Mouse (Mus musculus) neutrophil, adult 5-6 weeks (primary cell): Measurements from ENCODE around the gene Fig4. TPM values are rescaled to one million over a fixed set of nuclear protein-coding genes. Genes with fewer than 3 reads are reported as not detected.

Source experiments
- ATAC-seq: fragments of 151-379, 151-347 bp; 2 replicates; pipeline ENCODE4 v1.8.0; 2017; ENCODE audit warnings: mild to moderate bottlenecking, moderate TSS enrichment; ENCODE audit not compliant: insufficient number of reproducible peaks, poor library complexity, low FRiP score, severe bottlenecking; ENCODE audit errors: extremely low read depth
- total RNA-seq: library from RNA; stranded (forward); fragments of 200-1000 nt; gene quantifications from 2 replicates; pipeline ENCODE4 v1.2.3, GENCODE M21; 2017

Gene Fig4
- total RNA-seq, 1 experiment from 2014 or later: 36.2 TPM

DNA sequence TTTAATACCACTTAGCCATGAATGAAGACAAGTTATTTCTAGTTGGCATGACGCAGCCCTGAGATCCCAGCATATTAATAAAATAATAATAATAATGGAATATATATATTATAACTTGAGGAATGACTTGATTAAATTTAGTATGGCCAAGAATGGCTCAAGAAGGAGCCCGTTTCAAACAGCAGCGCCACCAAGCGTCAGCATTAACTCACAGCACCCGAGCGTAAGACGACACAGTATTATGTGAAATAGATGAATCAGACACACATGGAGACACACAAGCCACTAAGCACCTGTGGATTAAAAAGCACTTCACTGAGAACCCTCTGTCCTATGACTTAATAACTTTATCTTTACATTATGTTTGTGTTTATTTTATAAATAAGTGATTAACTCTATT, 31.2 kb downstream of the Fig4 start:
- no peak for ATAC-seq

DNA sequence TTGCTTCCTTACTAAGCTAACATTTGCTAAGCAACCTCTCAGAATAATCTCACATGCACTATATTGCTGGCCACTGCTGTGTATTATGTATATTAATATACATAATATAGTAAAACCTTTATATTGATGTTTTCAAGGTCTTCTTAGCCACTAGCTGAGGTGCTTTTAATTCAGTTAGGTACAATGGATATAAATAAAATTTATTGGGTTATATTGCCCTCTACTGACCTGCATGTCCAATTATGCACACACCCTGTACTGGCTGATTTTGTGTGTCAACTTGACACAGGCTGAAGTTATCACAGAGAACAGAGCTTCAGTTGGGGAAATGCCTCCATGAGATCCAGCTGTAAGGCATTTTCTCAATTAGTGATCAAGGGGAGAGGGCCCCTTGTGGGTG, 41.2 kb downstream of the Fig4 start:
- ATAC-seq: no peak

DNA sequence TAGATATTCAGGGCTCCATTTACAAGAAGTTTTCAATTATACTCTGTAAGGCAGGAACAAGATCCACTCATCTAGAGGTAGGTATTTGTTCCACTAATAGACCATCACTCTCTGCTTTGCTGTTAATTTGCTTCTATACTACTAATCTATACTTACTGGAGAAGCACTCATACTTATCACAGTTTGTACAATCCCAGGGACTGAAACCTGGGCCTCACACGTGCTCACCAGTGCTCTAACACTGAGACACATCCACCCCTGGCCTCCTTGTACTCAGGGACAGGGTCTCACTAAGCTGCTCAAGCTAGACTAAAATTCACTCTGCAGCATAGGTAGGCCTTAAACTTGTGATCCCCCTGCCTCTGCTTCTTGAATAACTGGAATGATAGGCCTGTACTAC, 41.8 kb downstream of the Fig4 start:
- ATAC-seq: no peak

DNA sequence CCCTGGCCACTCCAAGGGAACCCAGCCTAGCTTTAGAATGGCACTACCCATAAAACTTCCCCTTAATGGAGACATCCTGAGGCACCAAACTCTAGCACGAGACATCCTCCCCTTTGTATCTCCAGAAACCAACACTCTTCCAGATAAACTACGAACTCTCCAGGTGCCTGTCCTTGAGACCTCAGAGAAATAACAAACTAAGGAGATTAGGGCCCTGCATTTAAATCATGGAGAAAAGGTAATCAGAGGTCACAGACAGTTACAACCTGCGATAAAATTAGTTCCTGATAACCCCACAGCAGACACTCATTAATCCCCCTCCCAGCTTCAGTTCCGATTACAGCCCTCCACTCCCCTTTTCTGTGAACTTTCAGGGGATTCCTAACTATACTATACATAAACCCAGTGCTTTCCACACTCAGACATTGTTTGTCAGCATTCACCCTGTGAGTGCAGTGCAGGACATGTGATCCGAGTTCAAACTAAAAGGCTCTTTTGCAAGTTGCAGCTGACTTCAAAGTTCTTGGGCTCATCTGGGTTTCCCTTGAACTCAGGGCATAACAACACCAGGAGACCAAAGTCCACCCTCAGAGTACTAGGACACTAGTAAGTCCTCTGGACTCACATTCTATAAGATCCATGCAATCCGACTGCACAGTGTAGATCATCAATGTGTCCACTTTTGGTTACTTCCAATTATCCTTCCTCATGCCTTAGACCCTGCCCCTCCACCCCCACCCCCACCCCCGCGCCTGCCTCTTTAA, 42.6 kb downstream of the Fig4 start:
- no peak for ATAC-seq

DNA sequence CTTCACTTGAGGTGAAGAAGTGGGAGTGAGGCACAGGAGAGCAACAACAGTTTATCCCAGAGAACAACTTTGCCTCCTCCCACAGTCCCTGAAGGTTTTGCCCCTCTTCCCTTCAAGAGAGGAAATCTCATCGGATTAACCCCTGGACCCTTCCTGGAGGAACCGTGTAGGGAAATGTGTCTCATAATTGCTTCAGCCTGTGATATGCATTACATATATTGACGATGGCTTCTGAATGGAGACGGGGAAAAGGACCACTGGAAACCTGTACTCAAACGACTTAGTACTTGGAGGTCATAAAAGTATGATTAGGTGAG, 52.4 kb downstream of the Fig4 start:
- ATAC-seq: no peak

GRCm38 (mm10) chr10:41250045-41250748, 52.9 kb downstream of the Fig4 start:
- no peak for ATAC-seq

GRCm38 (mm10) chr10:41249006-41249659, 53.9 kb downstream of the Fig4 start:
- no peak for ATAC-seq

GRCm38 (mm10) chr10:41247800-41248473, 55.1 kb downstream of the Fig4 start:
- ATAC-seq: no peak

DNA sequence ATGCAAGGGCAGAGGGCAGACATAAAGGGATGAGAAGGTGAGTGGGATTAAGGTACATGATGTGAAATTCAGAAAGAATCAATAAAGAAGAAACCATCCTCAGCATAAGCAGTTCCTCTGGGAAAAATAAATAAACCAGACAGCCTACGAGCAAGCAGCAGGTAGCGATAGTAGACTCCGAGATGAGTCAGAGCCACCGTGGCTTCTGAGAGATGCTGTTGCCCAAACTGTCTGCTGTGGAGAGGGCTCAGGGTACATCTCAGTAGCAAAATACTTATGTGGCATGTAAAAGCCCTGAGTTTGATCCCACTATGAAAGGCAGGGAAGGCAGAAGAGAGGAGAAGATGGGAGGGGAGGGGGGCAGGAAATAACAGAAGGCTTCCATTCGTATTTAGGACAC, 56.9 kb downstream of the Fig4 start:
- no peak for ATAC-seq

DNA sequence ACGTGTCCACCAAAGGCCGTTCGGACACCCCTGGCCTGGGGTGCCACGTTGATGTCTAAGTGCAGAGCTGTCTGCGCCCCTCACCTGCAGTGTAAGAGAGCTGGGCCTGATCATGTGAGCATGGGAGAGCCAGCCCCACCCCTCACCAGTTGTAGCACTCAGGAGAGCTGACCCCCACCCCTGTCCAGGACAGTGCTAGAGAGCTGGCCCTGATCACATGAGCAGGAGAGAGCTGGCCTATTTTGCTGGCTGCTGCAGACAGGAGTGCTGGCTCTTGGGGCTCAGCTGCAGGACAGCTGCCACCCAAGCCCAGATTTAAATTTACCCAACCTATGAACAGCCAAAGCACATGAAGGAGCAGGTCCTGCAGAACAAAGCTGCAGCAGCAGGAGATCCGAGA, 57.6 kb downstream of the Fig4 start:
- ATAC-seq: no peak

DNA sequence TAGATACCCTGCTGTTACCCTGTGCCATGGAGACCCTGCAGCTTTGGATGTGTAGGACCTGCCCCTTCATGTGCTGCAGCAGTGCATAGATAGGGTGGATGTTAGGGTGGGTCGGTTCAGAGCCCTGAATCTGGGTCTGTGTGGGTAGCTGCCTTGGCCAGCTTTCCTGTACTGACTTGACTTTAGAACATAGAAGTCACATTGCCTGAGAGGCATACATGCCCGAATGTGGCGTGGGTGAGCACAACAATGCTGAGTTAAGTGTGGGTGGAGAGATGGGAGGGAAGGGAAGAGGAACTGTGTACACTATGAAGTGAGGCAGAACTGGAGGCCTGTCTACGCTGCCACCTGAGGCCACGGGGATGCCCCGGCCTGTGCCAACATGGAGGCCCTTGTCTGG, 58.0 kb downstream of the Fig4 start:
- ATAC-seq: no peak

DNA sequence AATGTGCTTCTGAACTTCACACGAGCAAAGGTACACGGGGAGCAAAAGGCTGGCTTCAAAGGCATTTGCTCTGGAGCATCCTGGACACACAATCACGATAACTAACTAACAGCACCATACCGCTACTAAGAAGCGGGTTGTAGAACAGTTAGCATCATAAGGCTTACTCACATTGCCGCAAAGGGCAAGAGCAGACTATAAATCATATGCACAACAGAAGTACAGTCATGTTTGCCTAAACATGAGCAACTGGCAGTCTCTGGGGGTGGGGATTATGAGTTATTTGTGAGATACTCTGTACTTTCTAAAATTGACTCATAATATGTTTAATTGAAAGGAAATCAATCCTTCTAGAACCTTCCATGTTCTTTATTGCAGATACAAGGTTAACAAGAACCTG, 59.1 kb downstream of the Fig4 start:
- ATAC-seq: no peak

DNA sequence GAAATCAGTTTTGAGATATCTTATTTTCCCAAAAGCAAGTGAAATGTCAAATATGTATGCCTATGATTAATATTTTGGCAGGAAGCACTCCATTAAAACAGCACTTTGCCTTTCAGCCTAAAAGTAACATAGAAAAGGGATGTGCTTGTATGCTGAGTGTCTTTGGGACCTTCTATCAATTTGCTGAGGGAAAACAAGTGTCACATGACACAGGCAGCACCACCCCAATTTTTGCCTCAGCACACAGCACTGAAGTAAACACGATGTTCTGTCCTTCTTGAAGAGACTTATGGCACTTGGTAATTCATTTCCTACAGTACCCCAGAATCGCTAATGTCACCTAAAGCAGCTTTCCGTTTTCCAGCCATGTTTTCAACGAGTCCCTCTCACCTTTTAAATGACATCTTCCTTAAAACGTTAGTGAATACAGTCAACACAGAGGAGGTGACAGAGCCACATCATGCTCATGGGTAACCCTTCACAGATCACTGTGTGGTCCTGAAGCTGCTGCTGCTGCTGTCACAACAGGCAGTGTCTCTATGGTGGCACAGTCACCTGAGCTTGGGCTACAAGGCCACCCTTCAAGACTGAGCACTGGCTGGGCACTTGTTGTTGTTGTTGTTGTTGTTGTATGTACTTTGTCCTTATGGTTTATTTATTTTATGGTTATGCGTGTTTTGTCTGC, 61.4 kb downstream of the Fig4 start:
- no peak for ATAC-seq

- no peak for ATAC-seq
Observed at GRCm38 (mm10) chr10:41241080-41241479, 62.0 kb downstream of the Fig4 start.

GRCm38 (mm10) chr10:41236020-41236419, 67.0 kb downstream of the Fig4 start:
- no peak for ATAC-seq

GRCm38 (mm10) chr10:41235584-41235983, 67.5 kb downstream of the Fig4 start:
- ATAC-seq: no peak

DNA sequence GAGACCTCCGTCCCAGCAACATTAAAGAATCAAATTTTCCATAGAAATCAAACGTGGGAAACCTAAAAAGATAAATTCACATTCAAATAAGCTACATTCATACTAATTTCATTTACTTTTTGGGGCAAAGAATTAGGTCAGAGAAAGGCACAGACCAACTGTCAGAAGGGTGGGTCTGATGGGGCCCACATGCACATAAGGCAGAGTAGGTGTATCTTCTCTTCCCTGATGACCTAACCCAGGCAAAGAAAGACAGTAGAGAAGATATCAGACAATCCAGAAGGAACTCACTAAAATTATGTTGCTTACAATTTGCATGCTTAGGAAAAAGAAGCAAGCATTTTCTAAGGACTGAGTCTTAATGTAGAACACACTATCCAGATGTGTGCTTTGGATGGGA, 67.9 kb downstream of the Fig4 start:
- ATAC-seq: no peak

DNA sequence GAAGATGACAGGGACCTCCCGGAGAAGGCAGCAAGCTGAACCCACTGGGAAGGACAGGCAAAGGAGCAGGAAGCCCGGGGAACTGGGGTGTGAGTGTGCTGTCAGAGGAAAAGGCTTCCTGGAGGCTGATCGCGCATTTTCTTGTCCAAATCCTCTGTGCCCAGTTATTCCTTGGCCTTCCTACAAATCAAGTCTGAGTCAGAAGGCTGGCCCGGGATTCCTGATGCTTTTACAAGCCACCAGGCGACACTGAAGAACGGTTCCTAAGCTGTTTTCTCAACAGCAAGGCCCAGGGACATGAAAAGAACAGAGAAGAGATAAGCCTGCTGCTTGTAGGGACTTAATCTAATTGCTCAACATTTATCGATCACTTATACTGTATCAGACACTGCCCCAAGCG, 68.5 kb downstream of the Fig4 start:
- no peak for ATAC-seq

DNA sequence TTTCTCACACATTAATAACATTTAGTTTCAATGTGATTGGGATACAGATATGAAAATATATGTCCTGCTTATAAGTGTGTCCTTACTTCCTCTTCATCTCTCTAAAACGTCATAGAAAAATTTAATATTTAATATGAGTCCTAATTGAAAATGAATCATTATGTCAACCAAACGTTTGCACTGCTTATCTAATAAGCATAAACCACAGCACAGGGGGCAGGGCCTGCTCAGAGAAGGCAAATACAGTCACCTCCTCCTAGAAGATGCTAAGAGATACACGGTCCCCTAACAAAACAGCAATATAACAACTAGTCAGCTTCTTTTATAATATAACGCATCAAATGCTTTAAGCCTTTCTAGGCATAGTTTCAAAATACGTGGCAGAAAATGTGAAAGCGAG, 69.9 kb downstream of the Fig4 start:
- no peak for ATAC-seq
